Mouse (Mus musculus): ENCODE data around the gene Fam133b.

GRCm38 (mm10) chr5:3529585-3530189 lies 13.9 kb upstream of the Fam133b start:
- no peak for TF ChIP-seq GATA1 (IDR thresholded peaks at IDR 0.05; ENCODE audit: borderline replicate concordance, low read length)
- TF ChIP-seq FLI1 (IDR thresholded peaks at IDR 0.05; ENCODE audit: low read length) = no peak
